ENCODE assay signal across 15 mouse cellular contexts in the genomic region with DNA sequence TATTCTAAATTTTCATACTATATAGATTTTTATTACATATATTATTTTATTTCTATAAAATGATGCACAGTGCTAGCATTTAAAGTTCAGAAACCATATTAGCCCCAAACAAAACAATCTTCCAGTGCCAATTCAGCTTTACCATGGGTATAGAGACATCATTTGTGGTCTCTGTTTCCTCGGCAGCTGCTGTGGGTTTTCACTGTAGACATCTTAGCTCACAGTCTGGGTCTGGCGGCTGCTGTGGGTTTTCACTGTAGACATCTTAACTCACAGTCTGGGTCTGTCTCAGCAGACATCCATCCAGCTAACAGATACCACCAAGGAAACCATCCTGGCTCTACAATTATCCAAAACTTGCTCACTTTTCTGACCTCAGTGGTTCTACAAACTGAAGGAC.
"Had no signal": no experiment of that assay in that cellular context is flagged by ENCODE, and none has a peak within 500 bp of the region (broad histone marks: within the 10 kb centered on the region; RNA-seq: fewer than 3 reads in every experiment).

No protein-coding gene starts in this region.

- H3K4me2 ChIP-seq: neural tube, embryonic 13.5 days; neural tube, embryonic 15.5 days; stomach, embryonic 15.5 days had no signal

- H3K27me3 ChIP-seq: neural tube, embryonic 13.5 days; neural tube, embryonic 15.5 days; stomach, embryonic 15.5 days had no signal

- DNase-seq: retina, postnatal 1 day; right cerebral cortex, adult 18-20 months; right cerebral cortex, postnatal 14 days; right cerebral cortex, postnatal 25 days; right cerebral cortex, postnatal 4 days; spleen, adult 18-20 months; thymus, adult 18-20 months; thymus, adult 2 months; thymus, postnatal 14 days; thymus, postnatal 25 days; thymus, postnatal 36 days; thymus, postnatal 4 days had no signal

- H3K36me3 ChIP-seq: neural tube, embryonic 13.5 days; neural tube, embryonic 15.5 days; stomach, embryonic 15.5 days had no signal

- H3K4me3 ChIP-seq: neural tube, embryonic 13.5 days; neural tube, embryonic 15.5 days; stomach, embryonic 15.5 days had no signal
